Mouse (Mus musculus) telencephalon, adult 2 months (tissue): Measurements from ENCODE around the gene Tmem178.

ENCODE experiments used
- DNase-seq: peaks from one replicate; pipeline ENCODE4 v3.0.0-alpha.2; 2011; ENCODE audit warnings: low read depth, low spot score

Tmem178 gene

DNA sequence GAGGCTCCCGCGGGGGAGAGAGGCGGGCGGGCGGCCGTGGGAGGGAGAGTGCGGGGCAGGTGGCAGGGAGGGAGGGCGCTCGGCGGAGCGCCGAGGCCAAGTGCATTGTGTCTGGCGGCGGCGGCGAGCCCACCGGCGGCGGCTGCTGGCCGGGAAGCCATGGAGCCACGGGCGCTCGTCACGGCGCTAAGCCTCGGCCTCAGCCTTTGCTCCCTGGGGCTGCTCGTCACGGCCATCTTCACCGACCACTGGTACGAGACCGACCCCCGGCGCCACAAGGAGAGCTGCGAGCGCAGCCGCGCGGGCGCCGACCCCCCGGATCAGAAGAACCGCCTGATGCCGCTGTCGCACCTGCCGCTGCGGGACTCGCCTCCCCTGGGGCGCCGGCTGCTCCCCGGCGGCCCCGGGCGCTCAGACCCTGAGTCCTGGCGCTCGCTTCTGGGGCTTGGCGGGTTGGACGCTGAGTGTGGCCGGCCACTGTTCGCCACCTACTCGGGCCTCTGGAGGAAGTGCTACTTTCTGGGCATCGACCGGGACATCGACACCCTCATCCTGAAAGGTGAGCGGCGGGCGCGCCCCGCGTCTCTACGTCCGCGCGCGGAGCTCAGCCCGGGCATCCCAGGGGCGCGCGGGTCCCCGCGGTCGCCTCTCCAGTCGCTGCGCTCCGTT is at the start of gene Tmem178:
TSS of gene Tmem178 (plus strand) at position 103 of the 669 bp plus-strand sequence.
- no peak for DNase-seq

DNA sequence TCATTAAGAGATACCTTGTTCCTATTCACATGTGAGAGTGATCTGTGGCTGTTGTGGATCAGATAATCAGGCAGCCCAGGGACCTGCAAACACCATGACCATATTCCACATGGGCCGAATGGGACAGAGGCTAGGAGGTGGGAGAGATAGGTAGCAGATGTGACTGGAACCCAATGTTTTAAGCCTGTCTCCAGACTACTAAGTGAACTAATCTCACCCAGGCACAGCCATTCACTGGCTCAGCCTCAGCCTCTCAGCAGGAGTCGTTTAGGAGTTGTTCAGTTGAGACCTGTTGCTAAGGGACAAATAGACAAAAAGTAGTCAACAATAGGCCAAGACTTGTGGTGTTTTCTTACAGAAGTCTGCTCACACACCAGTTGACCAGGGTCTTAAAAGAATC is 48.0 kb upstream of the Tmem178 start:
- DNase-seq, result no peak

DNA sequence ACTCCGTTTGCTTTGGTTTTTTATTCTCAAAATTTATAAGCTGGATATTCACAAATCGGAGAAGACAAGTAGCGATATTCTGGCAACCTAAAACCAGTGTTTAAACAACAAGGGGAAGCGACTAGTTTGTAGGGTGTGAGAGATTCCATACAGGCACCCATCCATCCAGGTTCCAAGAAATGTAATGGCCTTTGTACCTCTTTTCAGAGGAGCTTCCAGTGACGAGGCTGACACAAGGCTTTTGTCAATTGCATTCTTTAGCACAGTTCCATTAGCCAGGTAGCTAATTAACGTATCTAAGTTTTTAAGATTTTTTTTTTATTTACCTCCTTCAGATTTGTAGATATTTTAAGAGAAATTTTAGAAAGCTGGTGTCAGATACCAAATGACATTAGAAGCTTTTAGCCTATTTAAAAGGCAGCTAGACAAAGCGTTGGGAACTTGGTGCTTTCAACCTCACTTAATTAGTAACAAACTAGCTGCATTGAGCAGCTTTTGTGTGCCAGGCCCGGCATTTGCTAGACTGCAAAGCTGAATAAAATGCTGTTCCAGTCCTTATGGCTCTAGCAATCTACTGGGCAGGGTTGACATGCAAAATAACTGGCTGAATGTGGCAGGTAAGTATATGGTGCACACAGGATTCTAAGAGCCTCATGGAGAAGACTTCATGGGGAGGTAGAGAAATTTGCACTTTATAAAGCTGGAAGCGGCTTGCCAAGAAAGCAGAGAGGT is 46.6 kb upstream of the Tmem178 start:
- DNase-seq, result no peak

DNA sequence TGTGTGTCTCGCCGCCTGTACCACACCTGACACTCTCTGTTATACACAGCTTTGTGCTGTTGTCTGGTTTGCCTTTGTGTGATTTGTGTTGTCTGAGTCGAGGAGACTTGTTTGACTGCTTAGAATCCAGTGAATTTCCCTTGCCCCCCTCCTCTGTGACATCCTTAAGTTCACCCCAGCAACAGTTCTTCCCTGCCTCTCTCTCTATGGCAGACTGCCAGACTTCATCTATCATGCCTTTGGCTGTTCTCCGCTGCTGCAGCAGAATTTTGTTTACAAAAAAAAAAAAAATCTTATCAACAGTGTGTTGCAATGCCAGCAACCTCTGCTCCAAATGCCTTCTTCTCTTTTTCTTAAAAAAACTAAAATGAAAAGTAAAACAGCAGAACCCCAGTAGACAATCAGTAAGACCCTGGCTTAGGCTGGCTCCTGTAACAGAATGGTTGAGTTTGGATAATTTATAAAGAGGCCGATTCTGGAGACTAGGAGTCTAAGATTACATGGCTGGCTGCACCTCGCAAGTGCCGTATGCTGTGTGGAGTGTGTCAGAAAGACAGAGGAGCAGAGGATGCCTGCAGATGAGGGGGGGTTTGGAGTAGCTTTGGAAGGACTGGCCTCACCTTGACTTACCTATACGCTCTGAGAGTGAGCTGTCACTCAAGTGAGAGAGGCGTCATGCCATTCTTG is 44.8 kb upstream of the Tmem178 start:
- no peak for DNase-seq

DNA sequence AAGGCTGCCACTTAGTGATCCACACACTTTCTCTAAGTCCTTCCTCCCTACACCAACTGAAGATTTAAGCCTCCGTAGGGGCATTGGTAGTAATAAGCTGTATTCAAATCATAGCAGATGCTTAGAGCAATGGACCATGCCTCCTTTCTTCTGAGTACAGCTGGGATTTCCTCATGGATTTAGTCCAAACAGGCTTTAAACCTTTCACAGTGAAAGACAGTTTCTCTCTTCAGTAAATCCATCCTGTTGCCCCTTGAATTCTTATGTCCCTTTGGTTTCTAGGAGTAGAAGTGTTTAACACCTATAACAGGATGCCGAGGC is 44.3 kb upstream of the Tmem178 start:
- DNase-seq, result no peak

DNA sequence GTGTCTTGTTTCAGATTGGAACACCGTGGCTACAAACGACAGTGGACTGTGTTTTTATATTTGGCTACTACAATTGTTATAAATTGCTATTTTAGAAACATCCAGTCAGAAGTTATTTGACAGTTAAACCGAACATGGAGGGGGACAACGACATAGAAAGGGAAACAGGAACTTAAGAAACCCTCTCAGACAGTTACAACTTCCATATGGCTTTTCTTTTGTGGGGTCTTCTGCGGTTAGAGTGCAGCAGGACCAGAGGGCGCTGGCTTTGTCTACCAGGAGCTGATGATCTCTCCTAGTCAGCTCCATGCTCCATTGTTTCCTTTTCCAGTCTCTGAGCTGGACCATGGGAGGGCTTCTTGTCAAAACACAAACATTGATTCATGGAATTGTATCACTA is 42.5 kb upstream of the Tmem178 start:
- no peak for DNase-seq

DNA sequence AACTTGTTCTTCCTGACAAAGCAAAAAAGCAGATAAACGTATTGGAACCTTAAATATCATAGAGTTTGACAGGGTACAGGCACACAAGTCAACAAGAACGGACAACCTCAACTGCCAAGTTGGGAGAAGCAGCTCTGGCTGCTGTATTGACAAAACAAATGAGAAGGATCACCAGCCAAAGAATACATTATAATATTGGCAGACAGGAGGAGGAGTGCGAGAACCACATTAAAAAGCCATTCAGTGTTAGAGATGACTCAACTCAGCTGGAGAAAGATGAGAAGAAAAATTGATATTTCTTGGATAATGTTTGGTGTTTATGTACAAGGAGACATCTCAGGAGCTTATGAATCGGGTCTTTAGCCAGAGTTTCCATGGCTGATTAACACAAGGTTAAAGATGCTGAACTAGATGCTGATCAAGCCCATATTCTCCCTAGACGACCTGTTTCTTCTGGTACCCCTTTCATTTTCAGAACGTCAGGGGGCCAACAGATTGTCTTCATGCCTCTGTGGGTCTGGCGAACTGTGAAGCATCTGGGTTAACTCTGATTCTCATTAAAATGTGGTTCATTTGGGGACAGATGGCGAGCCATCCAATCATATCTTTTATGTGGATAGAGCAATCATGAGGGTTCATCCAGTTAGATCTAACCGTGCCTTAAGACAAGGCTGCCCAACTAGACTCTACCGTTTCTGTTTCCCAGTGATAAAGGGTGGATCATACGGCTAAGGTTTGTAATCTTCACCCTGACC is 41.1 kb upstream of the Tmem178 start:
- no peak for DNase-seq

DNA sequence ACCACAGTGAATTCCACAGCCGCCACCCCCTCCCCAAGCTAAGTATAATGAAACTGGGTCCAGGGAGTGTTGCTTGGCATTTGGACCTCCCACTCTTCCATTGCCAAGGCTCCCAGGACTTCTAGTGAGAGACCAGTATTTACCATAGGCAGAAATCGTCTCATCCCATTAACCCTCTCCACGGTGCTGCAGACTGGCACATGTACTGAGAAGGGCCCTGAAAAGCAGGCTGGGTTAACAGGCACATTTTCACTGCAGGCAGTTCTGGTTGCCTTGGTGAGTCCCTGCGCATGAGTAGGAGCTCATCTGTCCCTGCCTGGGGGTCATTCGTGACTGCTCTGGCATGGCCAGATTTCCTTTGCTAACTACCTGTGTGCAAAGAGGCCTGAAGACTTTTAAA is 40.4 kb upstream of the Tmem178 start:
- no peak for DNase-seq

DNA sequence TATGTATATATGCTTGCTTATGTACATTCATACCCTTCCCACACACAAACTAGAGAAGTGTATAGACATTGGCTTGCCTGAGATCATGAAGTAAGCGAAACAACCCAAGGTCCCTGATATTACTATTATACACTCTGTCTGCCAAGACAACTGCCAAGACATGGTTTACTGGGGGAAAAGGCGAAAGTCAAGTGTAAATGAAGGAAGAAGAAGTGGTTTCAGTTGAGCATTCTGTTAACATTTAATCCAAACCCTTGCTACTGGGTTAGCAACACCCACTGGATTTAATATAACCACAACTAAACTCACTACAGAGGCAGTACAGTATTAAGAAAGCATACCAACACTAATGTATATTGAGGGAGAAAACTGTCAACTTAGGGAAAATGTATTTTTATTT is 28.8 kb upstream of the Tmem178 start:
- no peak for DNase-seq

DNA sequence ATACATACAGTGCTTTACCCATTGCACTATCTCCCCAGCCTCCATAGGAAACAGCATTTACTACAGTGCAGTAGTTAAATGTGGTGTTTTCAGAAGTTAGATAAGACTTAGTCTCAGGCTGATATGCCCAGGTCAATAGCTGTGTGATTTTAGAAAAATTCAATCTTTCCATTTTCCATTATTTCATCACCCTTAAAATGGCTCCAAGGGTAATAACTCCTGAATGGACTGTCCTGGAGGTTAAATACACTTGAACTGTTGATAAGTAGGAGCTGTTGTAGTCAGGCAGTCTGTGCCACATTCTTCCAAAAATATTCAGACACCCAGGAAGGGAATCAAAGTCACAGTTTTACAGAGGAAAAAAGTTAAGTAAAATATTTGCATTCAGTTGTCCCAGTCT is 25.2 kb upstream of the Tmem178 start:
- no peak for DNase-seq

DNA sequence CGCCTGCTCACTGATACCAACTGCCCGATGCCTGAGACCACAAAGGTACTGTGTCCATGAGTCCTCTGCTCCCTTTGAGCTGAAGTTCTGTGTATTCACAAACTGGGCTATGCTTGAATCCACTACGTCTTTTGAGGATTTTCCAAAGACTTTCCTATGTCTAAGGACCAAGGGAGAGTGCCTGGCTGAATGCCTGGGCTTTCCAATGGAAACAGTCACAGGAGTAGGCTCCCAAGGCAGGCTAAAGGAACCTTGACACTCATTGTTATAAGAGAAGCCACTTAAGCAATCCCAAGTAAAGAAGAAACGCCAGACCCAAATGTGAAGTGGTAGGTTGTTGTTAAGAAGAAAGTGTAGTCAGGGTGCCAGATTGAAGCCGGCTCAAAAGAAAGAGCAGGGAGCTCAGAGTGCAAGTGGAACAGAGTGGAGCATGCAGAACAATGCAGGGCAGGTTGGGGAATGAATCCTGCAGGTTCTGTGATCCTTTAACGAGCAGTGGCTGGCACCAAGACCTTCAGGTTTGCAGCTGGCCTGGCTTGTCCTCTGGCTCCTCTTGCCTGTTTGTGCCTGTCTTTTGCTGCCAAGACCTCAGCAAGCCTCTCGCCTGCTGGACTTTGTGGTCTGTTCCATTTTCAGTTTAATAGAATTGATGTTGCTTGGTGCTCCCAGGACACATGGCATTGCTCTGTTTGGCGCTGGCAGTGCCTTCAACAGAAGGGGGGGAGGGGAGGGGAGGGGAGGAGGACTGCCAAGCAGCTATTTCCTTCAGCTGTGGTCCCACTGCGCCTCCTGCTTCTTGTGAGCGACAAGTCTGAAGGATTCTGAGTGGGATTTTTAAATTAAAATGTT is 22.9 kb upstream of the Tmem178 start:
- DNase-seq, result no peak

DNA sequence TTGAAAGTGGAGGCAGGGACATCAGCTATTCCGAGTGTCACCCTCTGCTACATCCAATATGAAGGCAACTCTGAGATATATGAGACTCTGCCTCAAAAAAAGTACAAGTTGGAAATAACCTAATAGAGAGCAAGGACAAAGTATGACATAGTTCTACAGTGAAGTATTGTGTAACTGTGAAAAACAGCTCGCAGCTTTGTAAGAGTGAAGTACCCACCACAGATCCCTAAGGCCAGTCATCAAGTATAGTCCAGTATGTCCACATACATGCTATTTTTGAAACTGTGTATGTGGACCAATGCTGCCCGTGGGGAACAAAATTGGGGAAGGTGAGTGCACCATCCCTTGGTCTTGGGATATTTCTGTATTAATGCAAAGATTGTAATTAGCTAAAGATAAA is 18.9 kb upstream of the Tmem178 start:
- DNase-seq, result no peak

DNA sequence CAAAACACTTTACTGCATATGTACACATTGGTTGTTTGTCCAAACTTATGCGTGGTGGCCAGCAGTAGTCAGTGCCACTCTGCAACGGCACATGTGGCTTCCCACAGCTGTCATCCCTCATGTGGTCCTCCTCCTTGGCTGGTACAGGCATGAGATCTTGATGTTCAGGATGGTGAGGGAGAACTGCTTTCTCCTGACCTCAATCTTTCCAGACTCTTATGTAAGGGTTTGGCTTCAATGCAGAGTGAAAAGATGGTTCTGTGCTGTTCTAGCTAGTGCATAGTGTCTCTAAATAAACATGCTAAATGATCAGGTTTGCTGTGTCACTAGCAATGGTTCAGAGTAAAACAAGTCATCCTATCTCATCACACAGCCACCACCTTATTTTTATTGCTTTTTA is 17.3 kb upstream of the Tmem178 start:
- no peak for DNase-seq

DNA sequence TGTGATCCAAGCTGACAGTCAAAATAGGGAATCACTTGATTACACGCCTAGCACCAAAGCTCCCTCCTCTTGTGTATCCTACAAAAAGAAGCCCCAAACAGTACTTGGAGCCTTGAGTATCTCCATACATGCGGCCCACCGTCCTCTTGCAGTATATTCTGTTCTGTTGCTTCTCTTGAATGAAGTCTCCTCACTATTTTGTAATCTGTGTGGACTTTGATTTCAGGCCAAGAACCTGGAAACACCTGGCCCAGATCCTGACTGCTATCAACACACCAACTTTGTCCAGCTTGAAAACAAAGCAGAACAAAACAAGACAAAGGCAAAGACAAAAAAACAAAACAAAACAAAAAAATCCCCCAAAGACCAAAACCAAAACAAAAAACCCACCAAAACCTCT is 11.7 kb upstream of the Tmem178 start:
- DNase-seq, result no peak

DNA sequence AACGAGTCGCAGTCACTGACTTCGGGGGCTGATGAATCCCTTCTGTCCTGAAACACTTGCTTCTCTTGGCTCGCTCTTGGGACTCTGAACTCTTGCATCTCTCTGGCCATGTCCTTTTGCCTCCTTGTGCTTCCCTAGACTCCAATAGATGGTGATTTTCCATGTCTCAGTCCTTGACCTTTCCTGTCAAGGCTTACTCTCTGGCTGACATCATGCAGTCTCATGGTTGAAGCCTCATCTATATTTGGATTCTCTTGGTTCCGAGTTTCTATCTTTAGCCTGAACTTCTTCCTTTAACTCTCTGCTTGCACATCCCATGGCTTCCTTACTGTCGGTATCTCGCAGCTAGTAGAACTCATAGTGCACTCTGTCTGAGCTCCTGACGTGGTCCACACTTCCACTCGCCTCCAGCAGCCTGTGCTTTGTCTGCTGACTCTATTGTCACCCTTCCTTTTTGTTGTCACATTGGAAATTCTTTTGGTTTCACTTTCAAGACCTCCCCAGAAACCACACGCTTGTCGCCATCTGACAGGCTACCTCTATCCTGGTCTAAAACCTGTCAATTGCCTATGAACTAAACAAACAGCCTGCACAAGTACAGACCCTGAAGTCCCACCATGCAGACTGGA is 10.9 kb upstream of the Tmem178 start:
- DNase-seq, result no peak

DNA sequence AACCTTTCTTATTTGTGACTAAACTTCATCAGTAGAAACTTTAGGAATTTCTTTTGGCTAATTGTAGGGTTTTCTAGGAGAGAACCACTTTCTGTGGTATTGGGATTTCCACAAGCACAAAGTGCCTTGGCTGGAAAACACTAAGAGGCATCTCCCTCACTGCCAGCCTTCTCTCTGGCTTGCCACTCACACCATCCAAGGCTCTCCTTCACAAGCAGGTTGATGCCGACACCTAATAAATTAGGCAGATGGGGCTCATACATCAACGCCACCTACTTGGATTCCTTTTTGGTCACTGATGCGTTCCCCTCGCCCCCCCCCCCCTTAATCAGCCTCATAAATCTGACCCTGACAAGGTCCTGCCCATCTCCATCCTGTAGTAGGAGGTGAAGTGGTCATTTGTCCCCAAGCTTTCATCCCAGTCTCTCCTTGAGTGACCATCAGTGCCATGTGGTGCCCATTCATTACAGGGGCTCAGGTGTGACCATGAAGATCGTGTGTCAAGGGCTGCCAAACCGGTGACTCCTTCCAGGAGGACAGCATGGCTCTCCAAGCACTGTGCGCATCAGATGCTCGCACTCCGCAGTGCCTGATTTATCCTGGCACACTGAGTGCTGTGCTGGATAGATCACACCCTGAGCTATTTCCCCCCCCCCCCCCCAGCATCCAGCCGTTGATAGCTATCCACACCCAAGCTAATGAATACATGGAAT is 8.5 kb upstream of the Tmem178 start:
- DNase-seq, result no peak

DNA sequence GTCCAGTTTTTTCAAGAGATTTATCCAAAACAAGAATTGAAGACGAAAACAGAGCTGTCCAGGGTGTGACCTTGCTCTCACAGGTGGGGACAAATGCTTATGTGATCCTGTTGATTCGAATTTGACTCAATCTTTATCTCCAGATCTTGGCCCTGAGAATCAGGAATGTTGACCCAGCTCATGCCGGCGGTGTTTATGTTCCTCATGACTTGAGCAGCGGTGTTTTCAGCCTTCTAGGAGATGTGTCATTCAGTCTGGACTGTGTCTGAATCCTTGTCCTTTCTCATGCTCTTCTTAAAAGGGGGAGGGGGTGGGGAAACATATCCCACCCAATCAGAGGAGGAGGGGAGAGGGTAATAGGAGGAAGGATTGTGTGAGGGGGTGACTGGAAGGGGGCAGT is 7.9 kb upstream of the Tmem178 start:
- no peak for DNase-seq

DNA sequence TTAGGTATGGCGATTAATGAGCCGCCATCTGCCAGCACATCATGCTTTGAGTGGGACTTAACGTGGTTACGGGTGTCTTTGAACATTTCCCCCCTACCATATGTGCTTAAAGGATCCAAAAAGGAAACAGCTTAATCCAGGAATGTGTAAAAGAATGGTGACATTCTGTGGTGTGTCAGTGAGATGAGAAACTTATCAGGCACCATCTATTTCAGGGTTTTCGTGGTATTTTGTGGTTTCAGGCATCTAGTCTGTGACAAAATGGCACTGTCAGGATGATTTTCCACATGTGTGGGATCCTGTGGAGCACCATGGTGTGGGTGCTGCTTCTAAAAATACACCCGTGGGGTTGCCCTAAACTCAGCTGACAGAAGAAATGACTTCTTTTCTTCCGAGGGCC is 4.6 kb upstream of the Tmem178 start:
- peak; percentile 71 for DNase-seq

DNA sequence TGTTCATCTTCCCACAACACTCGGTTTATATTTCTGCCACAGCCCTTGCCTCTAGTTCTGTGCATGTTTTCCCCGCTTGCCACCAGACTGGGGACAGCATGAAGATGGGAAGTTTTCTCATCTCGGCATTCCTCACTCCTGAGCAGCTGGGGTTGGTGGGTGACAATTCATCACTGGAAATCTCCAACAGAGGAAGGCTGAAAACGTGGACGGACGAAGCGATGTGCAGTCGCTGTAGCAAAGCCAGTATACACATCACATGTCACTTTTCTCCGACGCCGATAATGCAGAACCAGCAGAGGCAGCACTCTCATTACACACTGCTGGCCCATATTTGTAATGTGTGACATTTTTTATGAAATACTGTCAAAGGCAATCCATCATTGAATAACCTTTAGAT is 2.6 kb upstream of the Tmem178 start:
- DNase-seq, result no peak

DNA sequence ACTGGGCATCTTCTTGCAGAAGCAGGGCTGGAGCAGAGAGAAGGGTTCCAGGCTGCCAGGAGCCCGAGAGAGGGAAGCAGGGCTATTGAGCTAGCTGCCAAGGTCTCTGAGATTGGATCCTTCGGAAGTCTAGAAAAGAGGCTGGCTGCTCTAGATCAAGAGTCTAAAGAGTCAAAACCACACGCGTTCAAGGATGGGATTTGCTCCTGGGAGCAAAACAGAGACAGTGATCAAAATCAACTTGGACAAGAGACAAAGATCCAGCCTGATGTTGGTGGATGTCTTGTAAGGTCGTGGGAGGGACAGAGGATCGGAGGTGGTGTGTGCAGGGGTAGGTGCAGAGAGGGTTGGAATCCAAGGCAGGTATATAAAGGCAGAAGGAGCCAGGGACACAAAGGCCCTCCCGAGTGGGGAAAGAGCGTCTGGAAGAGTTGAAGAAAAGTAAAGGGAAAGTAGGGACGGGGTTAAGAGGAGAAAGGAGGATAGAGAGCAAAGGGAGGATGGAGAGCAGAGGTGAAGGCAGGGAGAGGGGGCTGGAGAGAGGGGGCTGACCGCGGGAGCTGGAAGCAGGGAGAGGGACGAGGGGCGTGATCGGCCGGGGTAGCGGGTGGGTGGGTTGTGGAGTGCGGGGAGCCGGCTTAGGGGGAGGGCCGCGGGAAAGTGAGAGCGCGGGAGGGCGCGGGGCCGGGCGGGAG is 450 bp upstream of the Tmem178 start:
- DNase-seq, result no peak
